Mouse (Mus musculus): ENCODE results near the gene Pdcd2l.
"Not testable (repeated sequence)": the region's sequence is repeated elsewhere in the genome, so short reads cannot be mapped to it uniquely, and the experiment has no call there.

Gene Pdcd2l

GRCm38 (mm10) chr7:34213281-34213680 lies 16.8 kb upstream of the Pdcd2l start:
- no peak for DNase-seq (ENCODE audit: low read depth, low spot score)

- DNase-seq (ENCODE audit: low read depth, low spot score), result peak; percentile 65
Measured at GRCm38 (mm10) chr7:34208027-34208745, 11.7 kb upstream of the Pdcd2l start.

GRCm38 (mm10) chr7:34206331-34206730 lies 9.9 kb upstream of the Pdcd2l start:
- peak; percentile 31 for DNase-seq (ENCODE audit: low read depth, low spot score)

- not testable (repeated sequence) for DNase-seq (ENCODE audit: low read depth, low spot score)
Measured at GRCm38 (mm10) chr7:34202147-34202546, 5.7 kb upstream of the Pdcd2l start.

GRCm38 (mm10) chr7:34200829-34201228 lies 4.4 kb upstream of the Pdcd2l start:
- DNase-seq (ENCODE audit: low read depth, low spot score), result no peak

- DNase-seq (ENCODE audit: low read depth, low spot score), result peak; percentile 90
Measured at GRCm38 (mm10) chr7:34198346-34198745, 1.9 kb upstream of the Pdcd2l start.

- DNase-seq (ENCODE audit: low read depth, low spot score), result peak; percentile 70
Measured at GRCm38 (mm10) chr7:34195632-34196031, 829 bp downstream of the Pdcd2l start.

GRCm38 (mm10) chr7:34192825-34193224 lies 3.6 kb downstream of the Pdcd2l start:
- DNase-seq (ENCODE audit: low read depth, low spot score), result no peak

GRCm38 (mm10) chr7:34189376-34189989 lies 7.0 kb downstream of the Pdcd2l start:
- no peak for DNase-seq (ENCODE audit: low read depth, low spot score)

- no peak for DNase-seq (ENCODE audit: low read depth, low spot score)
Measured at GRCm38 (mm10) chr7:34183794-34184193, 12.7 kb downstream of the Pdcd2l start.

- peak; percentile 84 for DNase-seq (ENCODE audit: low read depth, low spot score)
Measured at GRCm38 (mm10) chr7:34183356-34183755, 13.1 kb downstream of the Pdcd2l start.

- not testable (repeated sequence) for DNase-seq (ENCODE audit: low read depth, low spot score)
Measured at GRCm38 (mm10) chr7:34176241-34176640, 20.2 kb downstream of the Pdcd2l start.

GRCm38 (mm10) chr7:34172251-34172650 lies 24.2 kb downstream of the Pdcd2l start:
- peak; percentile 45 for DNase-seq (ENCODE audit: low read depth, low spot score)

- DNase-seq (ENCODE audit: low read depth, low spot score), result peak; percentile 90
Measured at GRCm38 (mm10) chr7:34169454-34169853, 27.0 kb downstream of the Pdcd2l start, which contains the start of gene Uba2. TSS of gene Uba2 (minus strand) at chr7:34169599.

GRCm38 (mm10) chr7:34168470-34169251 lies 27.8 kb downstream of the Pdcd2l start:
- peak; percentile 98 for DNase-seq (ENCODE audit: low read depth, low spot score)

- DNase-seq (ENCODE audit: low read depth, low spot score), result peak; percentile 70
Measured at GRCm38 (mm10) chr7:34167766-34168469, 28.5 kb downstream of the Pdcd2l start.

GRCm38 (mm10) chr7:34166850-34167249 lies 29.6 kb downstream of the Pdcd2l start:
- peak; percentile 90 for DNase-seq (ENCODE audit: low read depth, low spot score)

- DNase-seq (ENCODE audit: low read depth, low spot score), result peak; percentile 58
Measured at GRCm38 (mm10) chr7:34165999-34166398, 30.5 kb downstream of the Pdcd2l start.

GRCm38 (mm10) chr7:34164671-34165070 lies 31.8 kb downstream of the Pdcd2l start:
- peak; percentile 68 for DNase-seq (ENCODE audit: low read depth, low spot score)

- DNase-seq (ENCODE audit: low read depth, low spot score), result no peak
Measured at GRCm38 (mm10) chr7:34159167-34159566, 37.3 kb downstream of the Pdcd2l start.

- DNase-seq (ENCODE audit: low read depth, low spot score), result no peak
Measured at GRCm38 (mm10) chr7:34157994-34158393, 38.5 kb downstream of the Pdcd2l start.

GRCm38 (mm10) chr7:34147193-34147592 lies 49.3 kb downstream of the Pdcd2l start:
- no peak for DNase-seq (ENCODE audit: low read depth, low spot score)

All from ZHBTc4 (cell line).